Mouse (Mus musculus) T-helper 17 cell (primary cell): ENCODE measurements around the gene Samd10.

Experiments
- in situ Hi-C, 2 experiments: fragments of 300-600 bp; cut with MboI, MseI; formaldehyde crosslinking; loops; 1 replicate in 1 of 2; 2 replicates in 1 of 2; pipeline ENCODE4 v1.15.1; 2025; ENCODE audit warnings: high pct_unique_total_duplicates in 2 of 2

Samd10 gene

GRCm38 (mm10) chr2:181598454-181599351 is at the start of gene Samd10:
Gene Samd10 (minus strand): TSS chr2:181599212.
- in situ Hi-C loops = loop anchor here in 1 of 2 experiments (25.0 kb wide), 1 partner anchor 886 kb away; the partner anchor contains the start of genes Dido1 and Gid8

- in situ Hi-C loops = no loop called here
Measured at GRCm38 (mm10) chr2:181646626-181647472, 47.8 kb upstream of the Samd10 start.

DNA sequence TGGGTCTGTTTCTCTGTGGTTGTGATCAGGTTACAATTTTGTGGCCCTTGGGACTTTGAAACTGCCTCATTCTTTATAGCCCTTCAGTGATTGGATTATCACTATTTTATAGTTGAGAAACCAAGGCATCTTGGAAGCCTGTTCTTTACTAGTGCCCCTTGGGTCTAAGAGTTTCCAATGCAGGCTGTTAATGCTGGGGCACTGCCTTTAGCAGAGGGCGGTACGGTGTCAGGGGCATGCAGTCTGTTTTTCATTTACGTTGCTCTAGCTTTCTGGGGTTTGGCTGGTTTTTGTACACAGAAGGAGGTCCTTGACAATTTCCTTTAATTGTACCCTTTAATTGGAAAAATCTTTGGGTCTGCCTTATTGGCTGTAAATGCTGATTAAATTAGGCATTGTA is 46.7 kb upstream of the Samd10 start:
- in situ Hi-C loops = no loop called here

- in situ Hi-C loops = no loop called here
Measured at GRCm38 (mm10) chr2:181644361-181644760, 45.3 kb upstream of the Samd10 start.

- in situ Hi-C loops = no loop called here
Measured at GRCm38 (mm10) chr2:181635865-181636264, 36.9 kb upstream of the Samd10 start.

DNA sequence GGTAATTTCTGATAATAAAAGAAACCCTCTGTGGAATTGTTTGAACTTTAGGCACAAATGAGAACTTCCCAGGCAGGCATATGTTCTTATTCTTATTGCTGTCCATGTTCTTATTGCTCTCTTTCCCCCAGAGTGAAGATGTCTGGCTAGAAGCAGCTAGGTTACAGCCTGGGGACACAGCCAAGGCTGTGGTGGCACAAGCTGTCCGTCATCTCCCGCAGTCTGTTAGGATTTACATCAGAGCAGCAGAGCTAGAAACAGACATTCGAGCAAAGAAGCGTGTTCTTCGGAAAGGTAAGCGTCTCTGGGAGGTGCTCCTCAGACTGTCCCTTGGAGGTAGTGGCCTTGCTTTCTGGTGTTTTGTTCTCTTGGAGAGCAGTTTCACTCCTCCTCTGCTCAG is 33.6 kb upstream of the Samd10 start:
- in situ Hi-C loops = no loop called here

DNA sequence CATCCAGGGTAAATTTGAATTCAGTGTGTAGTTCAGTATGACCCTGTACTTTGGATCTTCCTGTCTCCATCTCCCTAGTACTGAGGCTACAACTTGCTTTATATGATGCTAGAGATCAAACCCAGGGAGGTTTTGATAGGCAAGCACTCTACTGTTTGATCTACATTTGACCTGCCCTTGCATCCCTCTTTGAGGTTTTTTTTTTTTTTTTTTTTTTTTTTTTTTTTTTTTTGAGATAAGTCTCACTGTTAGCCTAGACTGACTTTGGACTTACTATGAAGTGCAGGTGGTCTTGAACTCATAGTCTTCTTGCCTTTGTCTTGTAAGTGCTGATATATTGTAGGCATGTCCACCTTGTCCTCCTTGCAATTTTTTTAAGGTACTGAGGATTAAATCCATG is 29.5 kb upstream of the Samd10 start:
- in situ Hi-C loops = no loop called here

- in situ Hi-C loops = no loop called here
Measured at GRCm38 (mm10) chr2:181623401-181623800, 24.4 kb upstream of the Samd10 start.

DNA sequence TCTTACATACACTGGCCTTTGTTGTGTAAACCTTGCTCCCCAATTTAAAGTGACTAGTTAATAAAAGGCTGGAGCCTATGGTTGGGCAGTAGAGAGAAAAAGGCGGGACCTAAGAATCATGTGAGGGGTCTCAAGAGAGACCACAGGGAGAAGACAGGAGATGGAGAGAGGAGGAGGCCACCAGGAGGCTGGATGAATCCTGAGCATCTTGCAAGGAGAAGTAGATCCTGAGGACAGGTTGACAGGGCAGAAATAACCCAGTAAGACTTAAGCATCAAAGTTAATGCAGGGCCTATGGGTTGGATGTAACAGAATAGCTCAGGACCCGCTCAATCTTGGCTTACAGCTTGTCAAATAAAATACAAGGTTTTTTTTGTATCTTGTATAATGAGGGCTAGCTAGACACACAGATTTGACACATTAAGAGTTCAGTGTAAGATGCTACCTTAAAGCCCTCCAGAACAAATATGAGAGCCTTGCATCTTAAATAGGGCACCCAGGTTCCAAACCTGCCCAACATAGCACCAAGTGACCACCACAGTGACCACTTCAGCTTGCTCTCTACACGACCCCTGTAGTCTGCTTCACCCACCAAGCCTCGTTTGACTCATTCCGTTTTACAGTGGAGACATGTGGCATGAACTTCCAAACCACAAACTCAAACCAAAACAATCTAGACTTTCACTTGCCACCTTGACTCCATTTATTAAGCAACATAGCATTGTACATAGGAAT is 19.9 kb upstream of the Samd10 start:
- in situ Hi-C loops = no loop called here

- in situ Hi-C loops = loop anchor here in 1 of 2 experiments (5.0 kb wide), 1 partner anchor 1140 kb away; no protein-coding TSS in a partner anchor
Measured at GRCm38 (mm10) chr2:181602367-181602766, 3.4 kb upstream of the Samd10 start.

- in situ Hi-C loops = loop anchor here in 1 of 2 experiments (5.0 kb wide), 1 partner anchor 1139 kb away; no protein-coding TSS in a partner anchor
Measured at GRCm38 (mm10) chr2:181601751-181602145, 2.7 kb upstream of the Samd10 start.

DNA sequence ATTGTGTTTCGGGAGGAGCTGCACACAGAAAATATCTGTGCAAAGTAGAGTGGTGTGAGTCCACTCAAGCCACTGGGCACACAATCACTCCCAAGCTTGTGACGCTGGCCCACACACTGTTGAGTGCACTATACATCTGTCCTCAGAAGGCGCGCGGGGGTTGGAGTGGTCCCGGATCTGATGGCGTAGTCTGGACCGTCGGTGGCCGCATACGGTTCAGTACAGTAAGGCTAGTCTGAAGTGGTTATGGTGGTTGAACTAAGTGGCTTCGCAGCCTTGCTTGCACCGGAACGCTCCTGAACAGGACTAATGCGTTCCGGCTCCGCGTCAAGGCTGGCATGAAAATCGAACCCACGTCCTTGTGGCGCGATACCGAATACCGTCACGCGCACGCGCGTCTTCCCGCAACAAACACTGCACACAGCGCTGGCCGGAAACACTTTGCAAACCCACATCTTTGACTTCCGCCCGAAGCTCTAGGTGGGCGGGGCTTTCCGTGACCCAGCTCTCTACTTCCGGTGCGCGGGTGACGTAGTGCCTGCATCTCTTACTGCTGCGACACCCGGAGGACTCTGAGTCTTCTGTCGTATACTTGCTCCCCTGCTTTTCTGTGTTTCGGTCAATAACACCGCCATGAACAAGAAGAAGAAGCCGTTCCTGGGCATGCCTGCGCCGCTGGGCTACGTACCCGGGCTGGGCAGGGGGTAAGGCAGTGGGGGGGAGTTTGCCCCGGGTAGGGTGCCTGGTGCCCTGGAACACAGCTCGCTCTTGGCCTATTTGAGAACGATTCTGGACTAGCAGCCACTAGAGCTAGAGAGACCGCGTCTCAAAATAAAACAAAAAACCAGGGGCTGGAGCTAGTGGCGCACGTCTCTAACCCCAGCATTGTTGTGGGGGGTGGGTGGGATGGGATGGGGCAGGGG is 2.1 kb upstream of the Samd10 start:
- in situ Hi-C loops = loop anchor here in 1 of 2 experiments (5.0 kb wide), 1 partner anchor 1139 kb away; no protein-coding TSS in a partner anchor

- in situ Hi-C loops = loop anchor here in 1 of 2 experiments (5.0 kb wide), 1 partner anchor 1138 kb away; no protein-coding TSS in a partner anchor
Measured at GRCm38 (mm10) chr2:181600226-181600758, 1.3 kb upstream of the Samd10 start.

DNA sequence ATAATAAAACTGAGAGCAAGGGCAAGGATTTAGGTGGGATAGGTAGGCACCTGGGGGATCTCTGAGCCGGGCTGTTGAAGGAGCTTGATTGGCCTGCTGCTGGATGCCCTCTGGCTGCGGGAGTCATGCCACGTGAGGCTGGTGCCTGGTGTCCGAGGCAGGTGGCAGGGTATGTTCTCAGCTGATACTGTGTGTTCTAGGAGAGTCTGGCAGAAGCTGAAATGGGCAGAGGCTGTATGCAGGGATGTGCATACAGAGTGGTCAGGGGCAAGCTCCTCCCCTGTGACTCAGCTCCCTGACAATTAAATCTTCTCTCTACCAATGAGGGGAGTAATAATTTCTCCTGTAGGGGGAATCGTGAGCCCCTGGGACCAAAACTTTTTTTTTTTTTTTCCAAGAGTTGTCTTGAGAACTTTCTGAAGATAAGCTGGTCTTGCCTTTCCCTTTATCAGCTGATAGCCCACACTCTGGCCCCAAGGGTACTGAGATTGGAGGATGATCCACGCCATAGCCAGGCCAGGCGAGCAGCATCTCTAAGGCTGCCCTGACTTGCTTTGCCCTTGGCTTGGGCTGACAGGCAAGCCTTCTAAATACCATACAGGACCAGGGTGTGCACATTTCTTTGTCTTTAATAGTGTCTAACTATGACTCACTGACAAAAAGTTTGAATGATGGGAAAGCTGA is 1.5 kb downstream of the Samd10 start:
- in situ Hi-C loops = loop anchor here in 1 of 2 experiments (25.0 kb wide), 1 partner anchor 885 kb away; the partner anchor contains the start of genes Dido1 and Gid8

- in situ Hi-C loops = loop anchor here in 1 of 2 experiments (25.0 kb wide), 1 partner anchor 884 kb away; the partner anchor contains the start of genes Dido1 and Gid8
Measured at GRCm38 (mm10) chr2:181596221-181596960, 2.6 kb downstream of the Samd10 start.

DNA sequence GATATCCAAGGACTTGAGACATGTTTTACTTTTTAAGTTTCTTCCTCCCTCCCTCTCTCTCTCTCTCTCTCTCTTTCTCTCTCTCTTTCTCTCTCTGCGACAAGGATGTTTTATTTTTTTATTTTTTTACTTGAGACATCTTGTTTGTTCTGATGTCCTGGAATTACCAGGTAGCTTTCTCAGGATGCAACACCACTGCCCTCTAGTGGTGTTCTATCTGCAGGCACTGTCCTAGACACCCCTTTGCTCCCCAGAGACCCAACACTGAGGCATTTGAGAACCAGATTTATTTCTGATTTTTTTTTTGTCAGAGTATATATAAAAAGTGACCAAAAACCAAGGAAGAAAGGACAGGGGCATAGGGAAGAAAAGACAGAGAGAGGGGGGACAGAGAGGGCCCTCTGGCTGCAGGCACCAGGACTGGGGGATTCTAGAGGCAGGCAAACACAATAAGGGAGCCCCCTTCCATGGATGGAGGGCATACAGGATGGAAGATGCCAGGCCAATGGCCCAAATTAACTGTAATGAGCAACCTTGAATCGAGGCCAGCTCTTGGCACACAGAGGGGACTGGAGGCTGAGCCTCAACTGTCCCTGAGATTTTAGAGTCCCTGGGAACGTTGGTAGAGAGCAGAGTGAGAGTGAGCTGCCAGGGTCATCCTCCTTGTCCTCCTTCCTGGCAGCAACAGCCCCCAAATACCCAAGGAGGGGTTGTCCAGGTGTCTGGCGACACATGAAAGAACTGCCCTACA is 3.9 kb downstream of the Samd10 start:
- in situ Hi-C loops = loop anchor here in 1 of 2 experiments (25.0 kb wide), 1 partner anchor 883 kb away; the partner anchor contains the start of genes Dido1 and Gid8

DNA sequence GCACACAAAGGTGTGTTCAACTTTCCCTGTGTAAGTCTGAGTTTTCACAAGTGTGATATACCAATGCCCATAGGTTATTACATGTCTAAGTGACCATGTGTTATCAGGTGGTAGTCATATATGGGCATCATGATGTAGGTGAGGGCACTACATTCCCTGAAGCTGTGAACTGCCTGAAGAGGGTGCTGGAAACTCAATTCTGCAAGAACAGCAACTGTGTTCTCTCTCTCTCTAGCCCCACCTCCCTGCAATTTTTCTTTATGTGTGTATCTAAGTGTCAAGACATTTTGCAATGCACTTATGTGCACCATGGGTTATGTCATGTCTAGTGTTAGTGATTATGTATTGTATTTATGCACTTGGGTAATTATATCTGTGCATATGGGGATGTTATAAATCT is 5.1 kb downstream of the Samd10 start:
- in situ Hi-C loops = loop anchor here in 1 of 2 experiments (25.0 kb wide), 1 partner anchor 882 kb away; the partner anchor contains the start of genes Dido1 and Gid8
